Mouse (Mus musculus) midbrain, embryonic 13.5 days (tissue): ENCODE data around the gene Tef. TPM values are rescaled to one million over a fixed set of nuclear protein-coding genes. Genes with fewer than 3 reads are reported as not detected.

Experiments
- polyA plus RNA-seq: library from polyadenylated mRNA; unstranded; fragments of >200 nt; fragmentation: Nextera tagmentation; extraction: Ambion mirVana; gene quantifications from 2 replicates; pipeline ENCODE4 v1.2.1, GENCODE M21; 2015

The Tef gene
- polyA plus RNA-seq, 1 experiment from 2014 or later, result 23.3 TPM

Other genes with a start within 250 kb of the Tef start
- gene Ep300, start 217.1 kb upstream of the Tef start, polyA plus RNA-seq, result 22.8 and 25.3 TPM in 2 replicates
- 31.8 and 34.0 TPM in 2 replicates for gene L3mbtl2, start 138.5 kb upstream of the Tef start, polyA plus RNA-seq
- gene Chadl, start 105.1 kb upstream of the Tef start, polyA plus RNA-seq, result 9.6 and 11.9 TPM in 2 replicates
- 41.6 and 48.4 TPM in 2 replicates for gene Zc3h7b, start 57.4 kb upstream of the Tef start, polyA plus RNA-seq
- 140 and 145 TPM in 2 replicates for gene Rangap1, start 56.9 kb upstream of the Tef start, polyA plus RNA-seq
- gene Tob2, start 56.4 kb downstream of the Tef start, polyA plus RNA-seq, result 16.2 and 17.7 TPM in 2 replicates
- gene Phf5a, start 69.5 kb downstream of the Tef start, polyA plus RNA-seq, result 136 and 149 TPM in 2 replicates
- 220 and 221 TPM in 2 replicates for gene Aco2, start 69.9 kb downstream of the Tef start, polyA plus RNA-seq
- gene Polr3h, start 123.8 kb downstream of the Tef start, polyA plus RNA-seq, result 69.7 and 70.1 TPM in 2 replicates
- gene Csdc2, start 134.3 kb downstream of the Tef start, polyA plus RNA-seq, result 96.4 and 102 TPM in 2 replicates
- 40.5 and 41.2 TPM in 2 replicates for gene Pmm1, start 158.5 kb downstream of the Tef start, polyA plus RNA-seq
- gene 1700029P11Rik, start 178.1 kb downstream of the Tef start, polyA plus RNA-seq, result not detected in 2 replicates
- gene Xrcc6, start 185.4 kb downstream of the Tef start, polyA plus RNA-seq, result 42.8 and 46.0 TPM in 2 replicates
- gene Desi1, start 231.4 kb downstream of the Tef start, polyA plus RNA-seq, result 37.5 and 42.7 TPM in 2 replicates
- 222 and 230 TPM in 2 replicates for gene Snu13, start 245.2 kb downstream of the Tef start, polyA plus RNA-seq